Mouse (Mus musculus): Measurements from ENCODE around the gene Zfp111.

GRCm38 (mm10) chr7:24254633-24255474 is 43.6 kb upstream of the Zfp111 start, which contains the start of gene Zfp108:
- no peak for TF ChIP-seq CTCF (IDR thresholded peaks at IDR 0.05)
- TF ChIP-seq EP300 (IDR thresholded peaks at IDR 0.05; ENCODE audit: insufficient read depth, low read depth, low read length): 0 out of 2 replicates have a peak, but pooled peaks have one; percentile 18
- peak; percentile 79 for TF ChIP-seq POLR2A (IDR thresholded peaks at IDR 0.05; ENCODE audit: insufficient read depth, low read depth, low read length)
